Mouse (Mus musculus) ovary, adult 18-20 months (tissue): Measurements from ENCODE around the gene Riiad1.
A peak's percentile ranks its signal among the peaks of the same experiment; 100 is the strongest.

Experiments
- DNase-seq: peaks from one replicate; pipeline ENCODE4 v3.0.0; 2022; ENCODE audit warnings: low spot score, mixed read lengths

Riiad1 gene

GRCm38 (mm10) chr3:94463926-94464578 is 16.1 kb downstream of the Riiad1 start:
- DNase-seq, result no peak

- no peak for DNase-seq
Measured at GRCm38 (mm10) chr3:94459834-94460233, 20.3 kb downstream of the Riiad1 start.

- DNase-seq, result no peak
Measured at GRCm38 (mm10) chr3:94457055-94457454, 23.1 kb downstream of the Riiad1 start.

GRCm38 (mm10) chr3:94456529-94457000 is 23.6 kb downstream of the Riiad1 start:
- peak; percentile 72 for DNase-seq

GRCm38 (mm10) chr3:94449377-94449776 is 30.8 kb downstream of the Riiad1 start:
- DNase-seq, result no peak

GRCm38 (mm10) chr3:94443597-94443964 is 36.6 kb downstream of the Riiad1 start, which contains the start of gene Oaz3:
Gene Oaz3 (minus strand): TSS chr3:94443915.
- DNase-seq, result peak; percentile 3

- peak; percentile 86 for DNase-seq
Measured at GRCm38 (mm10) chr3:94442951-94443596, 37.1 kb downstream of the Riiad1 start, which contains the start of gene Mrpl9. Gene Mrpl9 (plus strand): TSS chr3:94443318.

GRCm38 (mm10) chr3:94441182-94441581 is 39.0 kb downstream of the Riiad1 start:
- no peak for DNase-seq

- no peak for DNase-seq
Measured at GRCm38 (mm10) chr3:94436420-94436819, 43.7 kb downstream of the Riiad1 start.

- DNase-seq, result no peak
Measured at GRCm38 (mm10) chr3:94434305-94434704, 45.8 kb downstream of the Riiad1 start.

- no peak for DNase-seq
Measured at GRCm38 (mm10) chr3:94430980-94431379, 49.2 kb downstream of the Riiad1 start.
